Mouse (Mus musculus): Measurements from ENCODE around the gene Paqr7.
"Not testable (repeated sequence)": the region's sequence is repeated elsewhere in the genome, so short reads cannot be mapped to it uniquely, and the experiment has no call there.

The Paqr7 gene

GRCm38 (mm10) chr4:134471469-134471868 lies 25.0 kb upstream of the Paqr7 start:
- in situ Hi-C loops (cut with MboI, MseI) = no loop called here

- in situ Hi-C loops (cut with MboI, MseI) = no loop called here
Measured at GRCm38 (mm10) chr4:134473764-134474163, 22.7 kb upstream of the Paqr7 start.

GRCm38 (mm10) chr4:134474240-134474639 lies 22.3 kb upstream of the Paqr7 start:
- in situ Hi-C loops (cut with MboI, MseI) = no loop called here

GRCm38 (mm10) chr4:134476899-134477298 lies 19.6 kb upstream of the Paqr7 start:
- in situ Hi-C loops (cut with MboI, MseI) = no loop called here

- in situ Hi-C loops (cut with MboI, MseI) = no loop called here
Measured at GRCm38 (mm10) chr4:134478031-134478430, 18.5 kb upstream of the Paqr7 start.

GRCm38 (mm10) chr4:134479839-134480238 lies 16.7 kb upstream of the Paqr7 start:
- in situ Hi-C loops (cut with MboI, MseI) = no loop called here

GRCm38 (mm10) chr4:134480864-134481263 lies 15.6 kb upstream of the Paqr7 start:
- in situ Hi-C loops (cut with MboI, MseI) = no loop called here

GRCm38 (mm10) chr4:134481270-134481669 lies 15.2 kb upstream of the Paqr7 start:
- in situ Hi-C loops (cut with MboI, MseI) = no loop called here

GRCm38 (mm10) chr4:134482442-134482841 lies 14.1 kb upstream of the Paqr7 start:
- in situ Hi-C loops (cut with MboI, MseI) = no loop called here

- in situ Hi-C loops (cut with MboI, MseI) = no loop called here
Measured at GRCm38 (mm10) chr4:134483078-134483688, 13.3 kb upstream of the Paqr7 start.

GRCm38 (mm10) chr4:134483696-134484095 lies 12.8 kb upstream of the Paqr7 start:
- in situ Hi-C loops (cut with MboI, MseI) = no loop called here

- in situ Hi-C loops (cut with MboI, MseI) = no loop called here
Measured at GRCm38 (mm10) chr4:134484231-134484630, 12.3 kb upstream of the Paqr7 start.

GRCm38 (mm10) chr4:134485151-134485900 lies 11.2 kb upstream of the Paqr7 start:
- in situ Hi-C loops (cut with MboI, MseI) = no loop called here

GRCm38 (mm10) chr4:134488211-134488610 lies 8.3 kb upstream of the Paqr7 start:
- in situ Hi-C loops (cut with MboI, MseI) = no loop called here

- in situ Hi-C loops (cut with MboI, MseI) = no loop called here
Measured at GRCm38 (mm10) chr4:134489986-134490665, 6.4 kb upstream of the Paqr7 start.

- in situ Hi-C loops (cut with MboI, MseI) = no loop called here
Measured at GRCm38 (mm10) chr4:134491716-134492115, 4.8 kb upstream of the Paqr7 start.

GRCm38 (mm10) chr4:134494161-134494560 lies 2.3 kb upstream of the Paqr7 start:
- in situ Hi-C loops (cut with MboI, MseI) = not testable (repeated sequence)

- in situ Hi-C loops (cut with MboI, MseI) = no loop called here
Measured at GRCm38 (mm10) chr4:134494780-134495545, 1.5 kb upstream of the Paqr7 start.

- in situ Hi-C loops (cut with MboI, MseI) = no loop called here
Measured at GRCm38 (mm10) chr4:134495546-134495923, 962 bp upstream of the Paqr7 start.

- in situ Hi-C loops (cut with MboI, MseI) = no loop called here
Measured at GRCm38 (mm10) chr4:134497223-134497622, 726 bp downstream of the Paqr7 start.

- in situ Hi-C loops (cut with MboI, MseI) = no loop called here
Measured at GRCm38 (mm10) chr4:134497986-134498731, 1.7 kb downstream of the Paqr7 start.

Data from T-helper 1 cell (primary cell).